Mouse (Mus musculus) hindbrain, embryonic 11.5 days (tissue): ENCODE results near the gene Sigirr. TPM values are rescaled to one million over a fixed set of nuclear protein-coding genes. Genes with fewer than 3 reads are reported as not detected.
A peak's percentile ranks its signal among the peaks of the same experiment; 100 is the strongest.

Experiments used
- ATAC-seq: fragments of 200-750 bp; cut with Nextera tagmentation; 2 replicates; pipeline ENCODE4 v1.8.0; 2017; ENCODE audit warnings: mild to moderate bottlenecking, moderate TSS enrichment, moderate library complexity; ENCODE audit not compliant: low FRiP score
- DNase-seq: peaks from one replicate; pipeline ENCODE4 v3.0.0-alpha.2; 2015; ENCODE audit warnings: low spot score
- H3K27ac ChIP-seq: fragments of 300-500 bp; sonication (generic); 2 replicates; pipeline ENCODE4 v1.5.1; 2014; ENCODE audit warnings: mild to moderate bottlenecking, low read depth, low read length
- H3K27me3 ChIP-seq: fragments of 300-500 bp; sonication (generic); 2 replicates; pipeline ENCODE4 v1.6.1; 2014; ENCODE audit warnings: mild to moderate bottlenecking, low read length, moderate library complexity, mixed read lengths; ENCODE audit not compliant: control insufficient read depth, insufficient read depth
- H3K36me3 ChIP-seq: fragments of 300-500 bp; sonication (generic); 2 replicates; pipeline ENCODE4 v1.6.1; 2014; ENCODE audit warnings: mild to moderate bottlenecking, low read length, moderate library complexity, mixed read lengths; ENCODE audit not compliant: control insufficient read depth, insufficient read depth
- H3K4me1 ChIP-seq: fragments of 300-500 bp; sonication (generic); replicated peaks from 2 replicates; pipeline ENCODE4 v1.6.1; 2014; ENCODE audit warnings: low read length, mixed read lengths; ENCODE audit not compliant: control insufficient read depth, insufficient read depth
- H3K4me2 ChIP-seq: fragments of 300-500 bp; sonication (generic); replicated peaks from 2 replicates; pipeline ENCODE4 v1.6.1; 2014; ENCODE audit warnings: mild to moderate bottlenecking, low read depth, low read length
- H3K4me3 ChIP-seq: fragments of 300-500 bp; sonication (generic); 2 replicates; pipeline ENCODE4 v1.5.1; 2014; ENCODE audit warnings: low read depth, low read length
- H3K9ac ChIP-seq: fragments of 300-500 bp; sonication (generic); 2 replicates; pipeline ENCODE4 v1.6.1; 2014; ENCODE audit warnings: low read depth, low read length
- H3K9me3 ChIP-seq: fragments of 300-500 bp; sonication (generic); 2 replicates; pipeline ENCODE4 v1.6.1; 2016; ENCODE audit warnings: low read length; ENCODE audit not compliant: control insufficient read depth
- WGBS: fragments of 180-500 bp; shearing (Covaris S2); extraction: QIAGEN DNeasy Blood & Tissue Kit; methylation state at CpG from one replicate; pipeline ENCODE4 v1.1.7; 2014; 5-methylcytosine and 5-hydroxymethylcytosine counted together
- polyA plus RNA-seq: library from polyadenylated mRNA; unstranded; fragments of >200 nt; fragmentation: Nextera tagmentation; extraction: Ambion mirVana; gene quantifications from 2 replicates; pipeline ENCODE4 v1.2.1, GENCODE M21; 2014

Gene Sigirr
- 1.0 and 2.1 TPM in 2 replicates for polyA plus RNA-seq

DNA sequence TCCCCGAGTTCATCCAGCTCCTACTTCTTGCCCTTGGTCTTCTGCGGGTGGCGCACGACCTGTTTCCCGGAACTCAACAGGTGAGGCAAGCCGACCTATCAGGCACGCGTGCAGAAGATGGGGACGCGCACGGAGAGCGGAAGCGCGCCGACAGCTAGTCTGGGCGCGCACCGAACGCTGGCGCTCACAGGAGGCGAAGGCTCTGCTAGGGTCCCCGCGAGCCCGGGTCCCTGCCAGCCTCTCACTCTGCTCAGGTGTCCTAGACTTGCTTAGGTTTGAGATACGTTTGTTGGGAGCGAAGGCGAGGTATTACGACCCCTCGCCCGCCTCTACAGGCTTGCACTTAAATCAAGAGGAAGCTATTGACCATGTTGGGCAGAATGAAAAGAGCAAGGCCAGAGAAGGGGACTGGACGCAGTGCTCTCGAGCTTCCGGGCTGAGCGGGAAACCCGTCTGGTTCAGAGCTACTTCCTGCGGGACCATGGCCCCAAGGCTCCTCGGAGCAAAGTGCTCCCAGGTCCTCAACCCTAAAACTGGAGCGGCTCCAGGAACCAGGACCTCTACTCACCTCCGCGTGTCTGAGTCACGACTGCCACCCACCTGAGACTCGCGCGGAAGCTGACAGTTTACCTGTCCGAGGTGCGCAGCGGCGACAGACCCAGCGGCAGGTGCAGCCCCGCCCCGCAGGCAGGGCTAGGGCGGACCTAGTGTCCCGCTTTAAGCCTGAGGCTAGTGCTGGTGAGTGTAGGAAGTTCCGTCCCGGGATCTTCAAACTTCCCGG, at the start of gene Sigirr:
Sigirr (minus strand) TSS at position 662 of the 781 bp plus-strand sequence.
- ATAC-seq (no peak), DNase-seq (peak; percentile 53)
- Histone ChIP-seq H3K4me3 (peak within 1 kb of the TSS; percentile 32), H3K36me3 (no peaks in the 10 kb centered on the region), H3K4me2 (peak within 1 kb of the TSS; percentile 53), H3K4me1 (0 out of 2 replicates have a peak, but pooled peaks cover 3% of the 10 kb centered on the region), H3K27ac (no peak within 1 kb of the TSS), H3K9ac (0 out of 2 replicates have a peak within 1 kb of the TSS, but pooled peaks have one; percentile 15), H3K9me3 (no peaks in the 10 kb centered on the region), H3K27me3 (peaks cover 27% of the 10 kb centered on the region)
- WGBS = under 1% methylated on average over 56 of the region's 56 CpGs

DNA sequence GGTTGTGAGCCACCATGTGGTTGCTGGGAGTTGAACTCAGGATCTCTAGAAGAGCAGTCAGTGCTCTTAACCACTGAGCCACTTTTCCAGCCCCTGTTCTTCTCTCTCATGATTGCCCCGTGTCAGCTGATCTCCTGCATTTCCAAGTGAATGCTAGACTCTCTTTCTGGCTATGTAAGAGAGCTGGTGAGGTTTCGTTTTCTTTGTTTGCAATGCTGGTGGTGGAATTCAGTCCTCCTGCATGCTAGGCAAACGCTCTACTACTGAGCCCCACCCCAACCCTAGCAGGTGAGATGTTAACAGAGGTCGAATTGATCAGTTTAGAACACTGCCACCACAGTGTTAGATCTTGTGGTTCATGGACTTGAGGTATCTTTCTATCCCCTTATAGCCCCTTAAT, 48.3 kb upstream of the Sigirr start:
- Histone ChIP-seq H3K9ac (no peak overlapping the region), H3K27ac (no peak overlapping the region), H3K36me3 (no peaks in the 10 kb centered on the region), H3K4me2 (no peak overlapping the region), H3K27me3 (no peaks in the 10 kb centered on the region), H3K4me3 (no peak overlapping the region), H3K9me3 (no peaks in the 10 kb centered on the region), H3K4me1 (no peaks in the 10 kb centered on the region)
- 80% methylated on average over 4 of the region's 4 CpGs for WGBS
- ATAC-seq = no peak
- DNase-seq = no peak

DNA sequence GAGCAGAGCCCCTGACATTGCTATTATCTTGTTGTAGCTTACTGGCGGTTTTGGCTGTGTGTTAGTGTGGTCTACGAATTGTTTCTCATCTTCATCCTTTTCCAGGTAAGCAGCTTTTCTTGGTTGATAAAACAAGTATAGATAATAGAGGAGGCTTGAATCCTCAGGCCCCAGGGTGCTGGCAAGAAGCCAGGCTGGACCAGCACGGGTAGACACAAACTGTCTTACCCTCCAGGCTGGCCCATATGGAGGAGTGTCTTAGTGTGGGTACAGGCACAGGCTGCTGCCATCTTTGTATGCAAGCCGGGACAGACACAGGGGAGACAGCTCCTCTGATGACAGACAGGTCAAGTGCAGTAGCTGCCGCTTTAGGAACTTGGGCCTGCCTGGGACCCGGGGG, 46.7 kb upstream of the Sigirr start:
- ATAC-seq (no peak), DNase-seq (no peak)
- no peaks in the 10 kb centered on the region for H3K36me3 ChIP-seq
- no peaks in the 10 kb centered on the region for H3K4me1 ChIP-seq
- H3K9ac ChIP-seq = no peak overlapping the region
- no peak overlapping the region for H3K27ac ChIP-seq
- H3K9me3 ChIP-seq = no peaks in the 10 kb centered on the region
- no peaks in the 10 kb centered on the region for H3K27me3 ChIP-seq
- 86% methylated on average over 6 of the region's 6 CpGs for WGBS
- no peak overlapping the region for H3K4me2 ChIP-seq
- H3K4me3 ChIP-seq = no peak overlapping the region

DNA sequence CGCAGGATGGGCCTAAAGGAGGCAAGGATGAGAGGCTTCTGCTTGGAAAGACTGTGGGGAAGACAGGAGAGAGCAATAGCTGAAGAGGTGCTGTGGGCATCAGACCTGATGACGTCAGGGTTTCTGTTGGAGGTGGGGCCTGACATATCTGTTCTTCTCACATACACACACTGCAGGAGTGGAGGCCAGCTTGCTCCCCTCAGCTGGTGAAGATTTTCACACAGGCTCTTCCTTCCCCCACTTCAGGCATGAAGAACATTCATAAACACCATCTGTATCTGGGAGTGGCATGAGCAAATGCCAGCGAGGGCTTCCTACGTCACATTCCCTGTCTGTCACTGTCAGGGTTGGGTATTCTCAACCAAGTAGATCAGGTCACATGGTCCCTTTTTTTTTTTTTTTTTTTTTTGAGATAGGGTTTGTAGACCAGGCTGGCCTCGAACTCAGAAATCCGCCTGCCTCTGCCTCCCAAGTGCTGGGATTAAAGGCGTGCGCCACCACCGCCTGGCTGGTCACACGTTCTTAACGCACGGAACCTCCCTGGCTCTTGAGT, 45.7 kb upstream of the Sigirr start:
- Histone ChIP-seq H3K9me3 (no peaks in the 10 kb centered on the region), H3K4me2 (no peak overlapping the region), H3K36me3 (no peaks in the 10 kb centered on the region), H3K27ac (no peak overlapping the region), H3K4me3 (no peak overlapping the region), H3K9ac (no peak overlapping the region), H3K4me1 (no peaks in the 10 kb centered on the region), H3K27me3 (no peaks in the 10 kb centered on the region)
- WGBS = 93% methylated on average over 12 of the region's 12 CpGs
- ATAC-seq = no peak
- DNase-seq = no peak

DNA sequence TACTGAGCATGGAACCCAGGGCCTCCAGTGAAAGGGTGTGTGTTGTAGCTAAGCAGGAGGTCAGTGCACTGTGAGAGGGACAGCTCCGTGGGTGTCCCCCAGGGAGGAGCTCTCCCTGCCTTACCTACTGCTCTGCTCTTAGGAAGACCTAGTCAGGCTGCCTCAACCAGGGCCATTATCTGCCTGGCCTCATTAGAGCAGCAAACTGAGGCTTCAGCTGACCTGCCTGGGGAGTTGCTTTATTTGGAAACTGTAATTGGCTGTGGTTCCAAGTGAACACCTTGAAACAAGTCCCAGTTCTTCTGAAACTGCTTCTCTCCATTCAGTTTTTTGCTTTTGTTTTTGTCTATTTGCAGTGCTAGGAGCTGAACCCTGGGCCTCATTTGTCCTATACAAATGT, 45.0 kb upstream of the Sigirr start:
- H3K27me3 ChIP-seq = no peaks in the 10 kb centered on the region
- DNase-seq (no peak), ATAC-seq (no peak)
- no peaks in the 10 kb centered on the region for H3K9me3 ChIP-seq
- H3K4me3 ChIP-seq = no peak overlapping the region
- no peak overlapping the region for H3K9ac ChIP-seq
- 81% methylated on average over 1 of the region's 1 CpGs for WGBS
- H3K4me1 ChIP-seq = no peaks in the 10 kb centered on the region
- no peak overlapping the region for H3K27ac ChIP-seq
- H3K36me3 ChIP-seq = no peaks in the 10 kb centered on the region
- H3K4me2 ChIP-seq = no peak overlapping the region

DNA sequence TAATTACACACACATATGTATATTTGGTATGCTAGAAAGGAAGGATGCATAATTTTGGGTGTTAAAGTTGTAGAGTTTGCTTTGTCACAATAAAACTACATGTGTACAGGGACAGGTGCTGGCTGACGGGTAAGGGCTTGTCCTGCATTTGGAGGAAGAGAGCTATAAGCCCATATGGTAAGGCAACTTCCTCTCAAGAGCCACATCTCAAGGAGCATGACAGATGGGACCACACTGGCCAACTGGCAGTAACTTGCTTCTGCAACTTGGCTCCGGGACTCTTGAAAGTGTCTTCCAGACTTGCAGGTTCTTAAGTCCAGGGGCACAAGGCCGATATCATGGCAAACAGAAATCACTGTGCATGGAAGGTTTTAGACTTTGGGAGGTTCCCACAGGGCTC, 44.3 kb upstream of the Sigirr start:
- ATAC-seq = no peak
- H3K4me2 ChIP-seq = no peak overlapping the region
- 92% methylated on average over 3 of the region's 3 CpGs for WGBS
- DNase-seq = no peak
- H3K36me3 ChIP-seq = no peaks in the 10 kb centered on the region
- H3K27me3 ChIP-seq = no peaks in the 10 kb centered on the region
- no peak overlapping the region for H3K27ac ChIP-seq
- H3K9me3 ChIP-seq = no peaks in the 10 kb centered on the region
- H3K4me3 ChIP-seq = no peak overlapping the region
- H3K4me1 ChIP-seq = no peaks in the 10 kb centered on the region
- H3K9ac ChIP-seq = no peak overlapping the region

DNA sequence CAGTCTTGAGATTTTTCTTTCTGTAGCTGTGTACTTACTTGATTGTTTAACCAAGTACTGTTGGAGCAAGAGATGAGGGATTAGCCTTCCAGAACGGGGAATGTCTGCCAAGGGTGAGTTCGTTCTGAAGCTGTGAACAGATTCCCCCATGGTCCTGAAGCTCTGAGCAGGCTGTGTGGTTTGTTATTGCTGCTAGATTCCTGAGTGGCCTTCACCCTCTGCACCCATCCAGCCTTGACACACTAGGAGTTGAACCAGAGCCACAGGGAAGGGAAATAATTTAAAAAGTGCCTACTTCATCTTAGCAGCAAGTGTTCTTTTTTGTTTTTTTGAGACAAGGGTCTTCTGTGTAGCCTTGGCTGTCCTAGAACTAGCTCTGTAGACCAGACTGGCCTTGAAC, 43.5 kb upstream of the Sigirr start:
- Histone ChIP-seq H3K36me3 (no peaks in the 10 kb centered on the region), H3K4me1 (no peaks in the 10 kb centered on the region), H3K9me3 (no peaks in the 10 kb centered on the region), H3K27ac (no peak overlapping the region), H3K4me3 (no peak overlapping the region), H3K4me2 (no peak overlapping the region), H3K27me3 (no peaks in the 10 kb centered on the region), H3K9ac (no peak overlapping the region)
- 84% methylated on average over 2 of the region's 2 CpGs for WGBS
- DNase-seq (no peak), ATAC-seq (no peak)

DNA sequence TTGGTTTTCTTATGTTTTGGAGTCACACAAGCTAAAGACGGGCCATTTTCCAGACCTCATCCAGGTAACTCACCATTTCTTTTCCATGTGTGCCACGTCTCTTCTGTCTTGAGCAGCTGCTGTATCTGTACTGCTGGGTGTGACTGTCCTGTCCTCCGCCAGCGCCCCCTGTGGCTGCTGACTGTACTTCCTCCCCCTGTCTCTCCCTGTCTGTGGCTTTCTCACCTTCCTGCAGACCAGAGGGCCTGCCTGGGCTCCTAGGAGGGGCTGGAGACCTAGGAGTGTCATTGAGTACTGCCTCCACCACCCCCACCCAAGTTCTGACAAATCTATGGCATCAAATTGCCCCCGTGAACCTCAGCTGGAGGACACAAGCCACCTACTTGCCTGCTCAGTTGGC, 42.7 kb upstream of the Sigirr start:
- DNase-seq (peak; percentile 63), ATAC-seq (no peak)
- Histone ChIP-seq H3K9me3 (no peaks in the 10 kb centered on the region), H3K4me1 (no peaks in the 10 kb centered on the region), H3K27ac (no peak overlapping the region), H3K27me3 (no peaks in the 10 kb centered on the region), H3K4me3 (no peak overlapping the region), H3K9ac (no peak overlapping the region), H3K4me2 (no peak overlapping the region), H3K36me3 (no peaks in the 10 kb centered on the region)
- WGBS = 56% methylated on average over 5 of the region's 5 CpGs

DNA sequence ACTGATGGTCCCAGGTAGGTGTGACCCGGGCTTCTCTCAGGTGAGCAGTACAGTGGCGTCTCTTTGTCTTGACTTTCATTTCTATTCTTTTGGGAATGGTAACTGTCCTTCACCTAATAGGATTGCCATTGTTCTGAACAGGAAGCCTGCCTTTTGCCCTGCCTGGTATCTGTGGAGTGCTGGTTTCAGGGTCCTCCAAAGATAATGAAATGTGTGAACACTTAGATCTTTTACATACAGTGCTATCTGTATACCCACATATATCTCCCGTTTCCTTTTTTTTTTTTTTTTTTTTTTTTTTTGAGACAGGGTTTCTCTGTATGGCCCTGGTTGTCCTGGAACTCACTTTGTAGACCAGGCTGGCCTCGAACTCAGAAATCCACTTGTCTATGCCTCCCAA, 41.0 kb upstream of the Sigirr start:
- Histone ChIP-seq H3K9ac (no peak overlapping the region), H3K9me3 (no peaks in the 10 kb centered on the region), H3K4me3 (no peak overlapping the region), H3K4me2 (no peak overlapping the region), H3K4me1 (no peaks in the 10 kb centered on the region), H3K27me3 (no peaks in the 10 kb centered on the region), H3K36me3 (0 out of 2 replicates have a peak, but pooled peaks cover 4% of the 10 kb centered on the region), H3K27ac (no peak overlapping the region)
- DNase-seq = no peak
- WGBS = over 99% methylated on average over 4 of the region's 4 CpGs
- no peak for ATAC-seq
